Mouse (Mus musculus): ENCODE measurements around the gene Gfer. TPM values are rescaled to one million over a fixed set of nuclear protein-coding genes. Genes with fewer than 3 reads are reported as not detected.
A peak's percentile ranks its signal among the peaks of the same experiment; 100 is the strongest.

Gfer gene
- 43.9 and 48.4 TPM in 2 replicates for polyA plus RNA-seq (2016; fragmentation: Nextera tagmentation; extraction: Ambion mirVana)

GRCm38 (mm10) chr17:24696011-24696697 lies at the start of gene Gfer, which contains the start of gene Noxo1:
Gene Gfer, minus strand, starts transcription at chr17:24696156.
Gene Noxo1, plus strand, starts transcription at chr17:24696234.
- H3K27ac ChIP-seq (replicated peaks): peak within 1 kb of the TSS; percentile 84
- H3K4me1 ChIP-seq: peaks cover 17% of the 10 kb centered on the region
- no peaks in the 10 kb centered on the region for H3K9me3 ChIP-seq
- peak; percentile 92 for ATAC-seq (ENCODE audit: low FRiP score, low read depth)
- H3K4me3 ChIP-seq: peak within 1 kb of the TSS; percentile 80
- H3K27me3 ChIP-seq: peaks cover 10% of the 10 kb centered on the region
- WGBS: under 1% methylated on average over 65 of the region's 76 CpGs
- peaks cover 34% of the 10 kb centered on the region for H3K36me3 ChIP-seq
- H3K4me2 ChIP-seq (replicated peaks): peak within 1 kb of the TSS; percentile 86
- H3K9ac ChIP-seq (replicated peaks): peak within 1 kb of the TSS; percentile 81

GRCm38 (mm10) chr17:24744381-24744780 lies 48.4 kb upstream of the Gfer start:
- ATAC-seq (ENCODE audit: low FRiP score, low read depth): no peak
- 73% methylated on average over 3 of the region's 3 CpGs for WGBS
- peaks cover 23% of the 10 kb centered on the region for H3K27me3 ChIP-seq

GRCm38 (mm10) chr17:24743896-24744295 lies 47.9 kb upstream of the Gfer start:
- Histone ChIP-seq H3K27ac (replicated peaks) (no peak overlapping the region), H3K27me3 (peaks cover 21% of the 10 kb centered on the region), H3K9ac (replicated peaks) (no peak overlapping the region), H3K4me1 (no peaks in the 10 kb centered on the region), H3K4me3 (no peak overlapping the region), H3K36me3 (peaks cover 4% of the 10 kb centered on the region; the same call in 1 of the 2 replicates), H3K4me2 (replicated peaks) (no peak overlapping the region), H3K9me3 (no peaks in the 10 kb centered on the region)
- WGBS: 75% methylated on average over 5 of the region's 5 CpGs
- no peak for ATAC-seq (ENCODE audit: low FRiP score, low read depth)

More at GRCm38 (mm10) chr17:24744381-24744780, 48.4 kb upstream of the Gfer start:
- Histone ChIP-seq H3K9ac (replicated peaks) (no peak overlapping the region), H3K27ac (replicated peaks) (no peak overlapping the region), H3K4me2 (replicated peaks) (no peak overlapping the region), H3K36me3 (peaks cover 4% of the 10 kb centered on the region; the same call in 1 of the 2 replicates), H3K4me1 (no peaks in the 10 kb centered on the region), H3K4me3 (no peak overlapping the region), H3K9me3 (no peaks in the 10 kb centered on the region)

DNA sequence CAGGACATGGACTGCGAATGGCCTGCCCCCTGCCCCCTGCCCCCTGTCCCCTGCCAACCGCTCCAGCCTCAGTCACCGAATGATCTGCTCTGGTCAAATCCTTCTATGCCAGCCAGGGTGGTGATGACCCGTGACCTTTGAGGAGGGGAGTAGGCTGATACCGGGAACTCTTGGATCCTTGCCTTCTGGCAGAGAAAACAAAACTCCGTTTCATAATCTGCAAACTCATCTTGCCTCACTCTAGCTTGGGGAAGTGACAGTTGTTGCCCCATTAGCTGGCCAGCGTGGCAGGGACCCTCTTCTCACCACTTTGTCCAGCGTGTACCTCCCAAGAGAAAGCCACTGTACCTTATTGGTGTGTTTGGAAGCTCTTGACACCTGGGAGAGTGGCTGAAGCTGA lies 46.4 kb upstream of the Gfer start:
- Histone ChIP-seq H3K36me3 (peaks cover 4% of the 10 kb centered on the region; the same call in 1 of the 2 replicates), H3K4me1 (peaks cover under 1% of the 10 kb centered on the region; the same call in 1 of the 2 replicates), H3K4me3 (no peak overlapping the region), H3K27me3 (peaks cover 13% of the 10 kb centered on the region), H3K9me3 (no peaks in the 10 kb centered on the region), H3K27ac (replicated peaks) (no peak overlapping the region), H3K4me2 (replicated peaks) (no peak overlapping the region), H3K9ac (replicated peaks) (no peak overlapping the region)
- ATAC-seq (ENCODE audit: low FRiP score, low read depth): no peak
- WGBS: 86% methylated on average over 8 of the region's 8 CpGs

- no peak for ATAC-seq (ENCODE audit: low FRiP score, low read depth)
- H3K4me3 ChIP-seq: no peak overlapping the region
- peaks cover 13% of the 10 kb centered on the region for H3K4me1 ChIP-seq
- no peaks in the 10 kb centered on the region for H3K9me3 ChIP-seq
- no peak overlapping the region for H3K9ac ChIP-seq (replicated peaks)
- no peak overlapping the region for H3K4me2 ChIP-seq (replicated peaks)
- peaks cover 4% of the 10 kb centered on the region; the same call in 1 of the 2 replicates for H3K36me3 ChIP-seq
- H3K27me3 ChIP-seq: no peaks in the 10 kb centered on the region
- no peak overlapping the region for H3K27ac ChIP-seq (replicated peaks)
- WGBS: 86% methylated on average over 8 of the region's 8 CpGs
These were observed 44.0 kb upstream of the Gfer start for GRCm38 (mm10) chr17:24739926-24740325.

GRCm38 (mm10) chr17:24738238-24738637 lies 42.3 kb upstream of the Gfer start:
- H3K9me3 ChIP-seq: no peaks in the 10 kb centered on the region
- H3K4me1 ChIP-seq: peaks cover 13% of the 10 kb centered on the region
- no peak overlapping the region for H3K4me3 ChIP-seq
- peaks cover 4% of the 10 kb centered on the region; the same call in 1 of the 2 replicates for H3K36me3 ChIP-seq
- H3K27me3 ChIP-seq: no peaks in the 10 kb centered on the region
- no peak overlapping the region for H3K27ac ChIP-seq (replicated peaks)
- no peak overlapping the region for H3K4me2 ChIP-seq (replicated peaks)
- 86% methylated on average over 4 of the region's 4 CpGs for WGBS
- H3K9ac ChIP-seq (replicated peaks): no peak overlapping the region
- ATAC-seq (ENCODE audit: low FRiP score, low read depth): no peak

GRCm38 (mm10) chr17:24737135-24737810 lies 41.3 kb upstream of the Gfer start:
- no peak for ATAC-seq (ENCODE audit: low FRiP score, low read depth)
- Histone ChIP-seq H3K9ac (replicated peaks) (peak overlapping the region; percentile 67; the same call in 1 of the 2 replicates), H3K4me2 (replicated peaks) (peak overlapping the region; percentile 93), H3K27ac (replicated peaks) (no peak overlapping the region), H3K36me3 (peaks cover 4% of the 10 kb centered on the region; the same call in 1 of the 2 replicates), H3K9me3 (no peaks in the 10 kb centered on the region), H3K4me3 (peak overlapping the region; percentile 59), H3K4me1 (peaks cover 13% of the 10 kb centered on the region), H3K27me3 (no peaks in the 10 kb centered on the region; the same call in 1 of the 2 replicates)
- 29% methylated on average over 8 of the region's 8 CpGs for WGBS

DNA sequence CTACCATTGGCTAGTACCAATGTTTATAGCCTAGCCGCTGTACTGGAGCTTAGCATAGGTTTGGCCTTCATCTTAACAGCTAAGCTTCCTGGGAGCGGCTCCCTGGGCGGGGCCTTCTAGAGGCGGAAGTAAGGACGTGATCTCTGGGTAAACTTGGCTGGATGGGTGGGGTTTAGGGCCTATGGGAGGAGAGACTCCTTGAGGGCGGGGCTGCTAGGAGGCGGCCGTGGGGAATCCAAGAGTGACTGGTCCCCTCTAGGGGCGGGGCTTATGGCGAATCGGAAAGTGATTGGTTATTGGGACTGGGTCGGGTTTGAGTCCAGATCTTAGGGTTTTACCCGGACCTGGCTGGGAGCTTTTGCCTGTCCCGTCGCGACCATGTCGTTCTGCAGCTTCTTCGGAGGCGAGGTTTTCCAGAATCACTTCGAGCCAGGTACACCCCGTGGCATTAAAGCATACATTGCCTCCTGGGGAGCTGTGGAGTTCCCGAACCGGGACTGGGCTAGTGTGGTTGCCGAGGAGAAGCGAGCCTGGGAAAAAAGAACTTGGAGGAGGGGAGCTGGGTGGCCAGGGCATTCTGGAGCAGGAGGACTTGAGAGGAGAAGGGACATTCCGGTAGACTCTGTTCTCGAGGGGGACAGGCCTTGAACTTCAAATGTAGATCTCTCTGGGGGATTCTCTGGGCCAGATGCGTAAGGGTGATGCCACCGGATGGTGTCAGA lies 40.5 kb upstream of the Gfer start, which contains the start of gene Msrb1:
TSS of gene Msrb1 (plus strand) at position 313 of the 722 bp plus-strand sequence.
- Histone ChIP-seq H3K27ac (replicated peaks) (peak within 1 kb of the TSS; percentile 36; the same call in 1 of the 2 replicates), H3K4me1 (peaks cover 13% of the 10 kb centered on the region), H3K36me3 (peaks cover 4% of the 10 kb centered on the region; the same call in 1 of the 2 replicates), H3K4me2 (replicated peaks) (peak within 1 kb of the TSS; percentile 93), H3K4me3 (peak within 1 kb of the TSS; percentile 59), H3K9ac (replicated peaks) (peak within 1 kb of the TSS; percentile 67), H3K9me3 (no peaks in the 10 kb centered on the region), H3K27me3 (peaks cover 4% of the 10 kb centered on the region; the same call in 1 of the 2 replicates)
- WGBS: 1% methylated on average over 29 of the region's 29 CpGs
- peak; percentile 96 for ATAC-seq (ENCODE audit: low FRiP score, low read depth)

DNA sequence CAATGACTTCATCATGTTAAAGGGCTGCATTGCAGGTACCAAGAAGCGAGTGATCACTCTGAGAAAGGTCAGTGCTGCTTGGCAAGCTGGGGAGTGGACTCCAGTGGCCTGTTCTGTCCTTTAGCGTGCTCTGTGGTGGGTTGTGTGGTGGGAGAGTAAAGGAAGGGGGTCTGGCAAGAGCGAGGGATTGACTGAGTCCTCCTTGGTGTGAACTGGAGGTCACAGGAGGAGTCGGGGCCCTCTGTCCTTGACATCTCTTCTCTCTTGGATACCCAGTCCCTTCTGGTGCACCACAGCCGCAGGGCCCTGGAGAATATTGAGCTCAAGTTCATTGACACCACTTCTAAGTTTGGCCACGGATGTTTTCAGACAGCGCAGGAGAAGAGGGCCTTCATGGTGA lies 39.5 kb upstream of the Gfer start:
- H3K9ac ChIP-seq (replicated peaks): no peak overlapping the region
- no peak for ATAC-seq (ENCODE audit: low FRiP score, low read depth)
- peaks cover 4% of the 10 kb centered on the region; the same call in 1 of the 2 replicates for H3K27me3 ChIP-seq
- H3K27ac ChIP-seq (replicated peaks): no peak overlapping the region
- H3K4me1 ChIP-seq: peaks cover 13% of the 10 kb centered on the region
- H3K36me3 ChIP-seq: peaks cover 4% of the 10 kb centered on the region; the same call in 1 of the 2 replicates
- H3K9me3 ChIP-seq: no peaks in the 10 kb centered on the region
- no peak overlapping the region for H3K4me3 ChIP-seq
- H3K4me2 ChIP-seq (replicated peaks): peak overlapping the region; percentile 93; the same call in 1 of the 2 replicates
- WGBS: 89% methylated on average over 7 of the region's 7 CpGs

- Histone ChIP-seq H3K9ac (replicated peaks) (no peak overlapping the region), H3K4me1 (peaks cover 13% of the 10 kb centered on the region), H3K27me3 (peaks cover 4% of the 10 kb centered on the region; the same call in 1 of the 2 replicates), H3K4me3 (no peak overlapping the region), H3K4me2 (replicated peaks) (no peak overlapping the region), H3K9me3 (no peaks in the 10 kb centered on the region), H3K36me3 (no peaks in the 10 kb centered on the region), H3K27ac (replicated peaks) (no peak overlapping the region)
- whole genome bisulfite sequencing: 84% methylated on average over 1 of the region's 1 CpGs
- no peak for ATAC-seq (ENCODE audit: low FRiP score, low read depth)
These were observed 38.6 kb upstream of the Gfer start for GRCm38 (mm10) chr17:24734513-24734912.

DNA sequence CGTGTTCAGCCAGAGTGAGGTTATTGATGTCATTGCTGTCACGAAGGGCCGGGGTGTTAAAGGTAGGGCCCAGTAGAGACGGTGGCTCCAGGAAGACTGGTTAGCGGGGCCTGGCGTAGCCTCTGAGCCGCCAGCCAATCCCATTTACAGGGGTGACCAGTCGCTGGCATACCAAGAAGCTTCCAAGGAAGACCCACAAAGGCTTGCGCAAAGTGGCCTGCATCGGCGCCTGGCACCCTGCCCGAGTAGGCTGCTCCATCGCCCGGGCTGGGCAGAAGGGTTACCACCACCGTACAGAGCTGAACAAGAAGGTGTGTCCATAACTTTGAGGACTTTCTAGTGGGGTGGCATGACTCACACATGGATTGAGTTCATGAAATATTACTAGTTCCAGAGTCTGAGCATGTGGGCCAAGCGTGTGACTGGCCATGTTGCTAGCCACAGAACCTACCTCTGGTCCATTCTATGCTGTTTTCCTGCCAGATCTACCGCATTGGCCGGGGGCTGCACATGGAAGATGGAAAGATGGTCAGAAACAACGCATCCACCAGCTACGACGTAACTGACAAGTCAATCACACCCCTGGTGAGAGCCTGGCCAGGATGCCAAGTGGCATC lies 37.6 kb upstream of the Gfer start:
- no peak for ATAC-seq (ENCODE audit: low FRiP score, low read depth)
- no peak overlapping the region for H3K27ac ChIP-seq (replicated peaks)
- no peak overlapping the region for H3K4me3 ChIP-seq
- no peaks in the 10 kb centered on the region for H3K36me3 ChIP-seq
- H3K9me3 ChIP-seq: no peaks in the 10 kb centered on the region
- H3K27me3 ChIP-seq: peaks cover 6% of the 10 kb centered on the region
- H3K4me1 ChIP-seq: peaks cover 13% of the 10 kb centered on the region
- H3K9ac ChIP-seq (replicated peaks): no peak overlapping the region
- no peak overlapping the region for H3K4me2 ChIP-seq (replicated peaks)
- 89% methylated on average over 21 of the region's 21 CpGs for WGBS

Data from midbrain, embryonic 12.5 days (tissue).